In the genomic region with DNA sequence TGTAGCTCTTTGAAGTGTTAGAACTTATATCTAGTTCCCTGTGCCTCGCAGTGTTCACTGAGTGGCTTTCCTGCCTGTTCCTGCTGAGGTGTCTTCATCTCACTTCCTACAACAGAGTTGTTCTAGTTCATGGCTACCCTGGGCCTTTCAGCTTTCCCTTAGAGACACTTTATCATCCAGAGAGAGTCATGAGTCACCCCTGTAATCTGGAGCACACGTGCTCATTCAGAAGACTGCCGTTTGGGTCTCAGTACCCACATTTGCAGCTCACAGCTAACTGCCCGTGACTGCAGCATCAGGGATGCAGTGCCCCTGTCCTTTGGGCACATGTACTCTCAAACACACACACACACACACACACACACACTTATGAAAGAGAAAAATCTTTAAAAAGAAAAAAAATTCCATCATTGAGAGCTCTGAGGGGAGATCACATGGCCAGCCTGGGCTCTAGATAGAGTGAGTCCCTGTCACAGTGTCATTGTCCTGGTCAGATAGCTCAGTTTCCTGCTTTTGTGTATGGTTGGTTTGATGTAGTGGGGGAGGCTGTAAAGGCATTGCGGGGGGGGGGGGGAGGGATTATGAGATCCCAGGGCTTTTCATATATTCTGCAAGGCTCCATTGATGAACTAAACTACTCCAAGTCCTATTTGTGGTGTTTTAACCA, we compare ENCODE assay signal across 14 mouse cellular contexts. TPM values are rescaled to one million over a fixed set of nuclear protein-coding genes. Genes with fewer than 3 reads are reported as not detected.
DNase-seq lines count a peak whose midpoint lies in the region; ATAC-seq and TF ChIP-seq lines count a peak whose summit lies in the region.
"Had no signal": no experiment of that assay in that cellular context is flagged by ENCODE, and none has a peak within 500 bp of the region (broad histone marks: within the 10 kb centered on the region; RNA-seq: fewer than 3 reads in every experiment).

No protein-coding gene starts in this region.

- 37% methylated on average over 5 of the region's 5 CpGs for whole genome bisulfite sequencing in heart, embryonic 15.5 days
- WGBS in liver, embryonic 12.5 days (ENCODE audit: insufficient replicate concordance) = 23% methylated on average over 5 of the region's 5 CpGs

- H3K9me3 ChIP-seq in heart, embryonic 15.5 days (replicated peaks) = no peaks in the 10 kb centered on the region
- H3K9me3 ChIP-seq in MEL (replicated peaks; ENCODE audit: insufficient read depth, low read length) = no peaks in the 10 kb centered on the region
- no peaks in the 10 kb centered on the region for H3K9me3 ChIP-seq in liver, embryonic 12.5 days (replicated peaks)
- H3K9me3 ChIP-seq: embryonic facial prominence, embryonic 12.5 days; hindbrain, embryonic 12.5 days; midbrain, embryonic 12.5 days had no signal

- H3K27me3 ChIP-seq in heart, embryonic 15.5 days = no peaks in the 10 kb centered on the region
- no peaks in the 10 kb centered on the region for H3K27me3 ChIP-seq in MEL (ENCODE audit: control insufficient read depth in 1 of 2, insufficient read depth in 2 of 2, low read length in 2 of 2)
- no peaks in the 10 kb centered on the region for H3K27me3 ChIP-seq in liver, embryonic 12.5 days (replicated peaks)
- H3K27me3 ChIP-seq: embryonic facial prominence, embryonic 12.5 days; hindbrain, embryonic 12.5 days; midbrain, embryonic 12.5 days had no signal

- peaks cover 10% of the 10 kb centered on the region; the same call in 1 of the 2 replicates for H3K36me3 ChIP-seq in heart, embryonic 15.5 days
- peaks cover 16 to 48% of the 10 kb centered on the region in 2 experiments for H3K36me3 ChIP-seq in MEL (ENCODE audit: control insufficient read depth in 1 of 2, insufficient read depth in 2 of 2, low read length in 2 of 2)
- peaks cover 48% of the 10 kb centered on the region for H3K36me3 ChIP-seq in liver, embryonic 12.5 days
- H3K36me3 ChIP-seq: hindbrain, embryonic 12.5 days; midbrain, embryonic 12.5 days had no signal

- H3K4me2 ChIP-seq in heart, embryonic 15.5 days = no peak overlapping the region
- H3K4me2 ChIP-seq in liver, embryonic 12.5 days = peak overlapping the region; percentile 33
- H3K4me2 ChIP-seq: embryonic facial prominence, embryonic 12.5 days; hindbrain, embryonic 12.5 days; midbrain, embryonic 12.5 days had no signal

- TF ChIP-seq CTCF in MEL (IDR thresholded peaks at IDR 0.05 in 2 of 3, conservative IDR thresholded peaks at IDR 0.05 in 1 of 3; ENCODE audit: control insufficient read depth in 1 of 3, insufficient read depth in 1 of 3, low read depth in 2 of 3, low read length in 3 of 3, poor library complexity in 1 of 3, severe bottlenecking in 1 of 3) = no peak

- no peak overlapping the region for H3K4me3 ChIP-seq in heart, embryonic 15.5 days
- no peak overlapping the region for H3K4me3 ChIP-seq in MEL (ENCODE audit: control insufficient read depth in 1 of 2, insufficient read depth in 1 of 2, low read depth in 2 of 2, low read length in 2 of 2)
- H3K4me3 ChIP-seq in liver, embryonic 12.5 days = no peak overlapping the region
- H3K4me3 ChIP-seq: embryonic facial prominence, embryonic 12.5 days; hindbrain, embryonic 12.5 days; midbrain, embryonic 12.5 days had no signal

- peaks cover 28% of the 10 kb centered on the region for H3K79me2 ChIP-seq in MEL (ENCODE audit: control insufficient read depth, insufficient read depth, low read length, poor library complexity)

- peaks cover 18% of the 10 kb centered on the region for H3K4me1 ChIP-seq in heart, embryonic 15.5 days (replicated peaks)
- peaks cover 14 to 26% of the 10 kb centered on the region in 2 experiments for H3K4me1 ChIP-seq in MEL (ENCODE audit: control insufficient read depth in 1 of 2, insufficient read depth in 2 of 2, low read length in 2 of 2)
- peaks cover 94% of the 10 kb centered on the region for H3K4me1 ChIP-seq in liver, embryonic 12.5 days
- H3K4me1 ChIP-seq: hindbrain, embryonic 12.5 days had no signal

- TF ChIP-seq RAD21 in MEL (IDR thresholded peaks at IDR 0.05; ENCODE audit: low read depth, low read length) = no peak

- peak; percentile 67 for ATAC-seq in heart, embryonic 15.5 days (replicated peaks; ENCODE audit: insufficient number of reproducible peaks, insufficient read depth, low FRiP score, low read depth)
- ATAC-seq in liver, embryonic 12.5 days = peak; percentile 75
- ATAC-seq: forebrain, postnatal 0 days had no signal

- peak; percentile 66 to 71 for TF ChIP-seq EP300 in MEL (IDR thresholded peaks at IDR 0.05; ENCODE audit: low read depth in 1 of 2, low read length in 2 of 2)

- no peak for DNase-seq in heart, adult 11 months
- DNase-seq in 3T3-L1 (ENCODE audit: low read depth, low spot score) (peak; percentile 69), MEL (ENCODE audit: low read depth, low spot score) (peak; percentile 88)
- no peak for DNase-seq in layer of hippocampus, adult 9-10 months (ENCODE audit: low spot score)
- no peak for DNase-seq in kidney, postnatal 25 days
- DNase-seq: adrenal gland, postnatal 36 days; cerebellum, adult 8-10 months; forebrain, postnatal 0 days; kidney, postnatal 4 days had no signal

- no peak overlapping the region for H3K9ac ChIP-seq in heart, embryonic 15.5 days
- peak overlapping the region; percentile 23; the same call in 1 of the 2 replicates for H3K9ac ChIP-seq in MEL (ENCODE audit: control insufficient read depth, low read depth, low read length, poor library complexity, severe bottlenecking)
- peak overlapping the region; percentile 33 for H3K9ac ChIP-seq in liver, embryonic 12.5 days
- H3K9ac ChIP-seq: embryonic facial prominence, embryonic 12.5 days; forebrain, postnatal 0 days; hindbrain, embryonic 12.5 days; midbrain, embryonic 12.5 days had no signal

- H3K27ac ChIP-seq in heart, embryonic 15.5 days = peak overlapping the region; percentile 45
- H3K27ac ChIP-seq in MEL (ENCODE audit: control insufficient read depth, low read depth, low read length) = peak overlapping the region; percentile 87
- peak overlapping the region; percentile 83 for H3K27ac ChIP-seq in liver, embryonic 12.5 days
- H3K27ac ChIP-seq: embryonic facial prominence, embryonic 12.5 days; hindbrain, embryonic 12.5 days; midbrain, embryonic 12.5 days had no signal

- peak in 1 of 2 experiments; percentile 39; a peak in 1 of 4 replicates for TF ChIP-seq POLR2A in MEL (IDR thresholded peaks at IDR 0.05; ENCODE audit: control insufficient read depth in 1 of 2, insufficient read depth in 1 of 2, low read depth in 1 of 2, low read length in 2 of 2, poor library complexity in 1 of 2)

TF ChIP-seq in MEL, 35 proteins besides CTCF, POLR2A, EP300 and RAD21 (continues in another document):
- TF ChIP-seq MXI1 (IDR thresholded peaks at IDR 0.05; ENCODE audit: low read depth, low read length) (peak; percentile 96), CHD2 (IDR thresholded peaks at IDR 0.05; ENCODE audit: low read length) (no peak), CHD1 (IDR thresholded peaks at IDR 0.05; ENCODE audit: low read depth, low read length) (no peak), E2F4 (IDR thresholded peaks at IDR 0.05; ENCODE audit: borderline replicate concordance, low read depth, low read length) (no peak), POLR2AphosphoS5 (IDR thresholded peaks at IDR 0.05; ENCODE audit: borderline replicate concordance, low read depth, low read length) (no peak), ELF1 (IDR thresholded peaks at IDR 0.05; ENCODE audit: low read depth, low read length) (no peak), JUND (IDR thresholded peaks at IDR 0.05; ENCODE audit: low read depth, low read length) (0 out of 2 replicates have a peak, but pooled peaks have one; percentile 57), MAZ (IDR thresholded peaks at IDR 0.05; ENCODE audit: low read depth, low read length) (no peak), ETS1 (IDR thresholded peaks at IDR 0.05; ENCODE audit: low read depth, low read length) (peak; percentile 75), USF2 (IDR thresholded peaks at IDR 0.05; ENCODE audit: borderline replicate concordance in 1 of 2, insufficient read depth in 1 of 2, low read depth in 1 of 2, low read length in 2 of 2) (no peak), ZMIZ1 (IDR thresholded peaks at IDR 0.05; ENCODE audit: low read depth, low read length) (no peak), NELFE (IDR thresholded peaks at IDR 0.05; ENCODE audit: low read depth, low read length) (no peak), ZNF384 (IDR thresholded peaks at IDR 0.05; ENCODE audit: low read depth, low read length) (0 out of 2 replicates have a peak, but pooled peaks have one; percentile 23), GATA1 (IDR thresholded peaks at IDR 0.05; ENCODE audit: low read depth, low read length) (peak; percentile 65), HCFC1 (IDR thresholded peaks at IDR 0.05; ENCODE audit: low read depth, low read length) (no peak), POLR2AphosphoS2 (IDR thresholded peaks at IDR 0.05; ENCODE audit: low read length) (no peak), ZKSCAN1 (IDR thresholded peaks at IDR 0.05; ENCODE audit: low read depth, low read length) (no peak), KAT2A (conservative IDR thresholded peaks at IDR 0.05; ENCODE audit: low read depth, low read length) (no peak), MYC (IDR thresholded peaks at IDR 0.05; ENCODE audit: low read depth, low read length) (peak; percentile 97), MAFK (IDR thresholded peaks at IDR 0.05; ENCODE audit: borderline replicate concordance, low read depth, low read length) (no peak), RCOR1 (IDR thresholded peaks at IDR 0.05; ENCODE audit: low read depth, low read length) (peak; percentile 68), BHLHE40 (IDR thresholded peaks at IDR 0.05; ENCODE audit: borderline replicate concordance, low read depth, low read length) (peak; percentile 97), GABPA (IDR thresholded peaks at IDR 0.05; ENCODE audit: low read depth, low read length) (no peak), ZC3H11A (IDR thresholded peaks at IDR 0.05; ENCODE audit: low read depth, low read length) (no peak), MYB (IDR thresholded peaks at IDR 0.05; ENCODE audit: low read depth, low read length) (no peak), SMC3 (IDR thresholded peaks at IDR 0.05; ENCODE audit: low read depth, low read length) (no peak)

RNA-seq across cellular contexts. Expression of gene Snx3, which starts 19.6 kb away (rescaled TPM):
- polyA plus RNA-seq in heart, embryonic 15.5 days (2015; fragmentation: Nextera tagmentation; extraction: Ambion mirVana) = 340 and 352 TPM in 2 replicates
- 107 TPM in 2 replicates for total RNA-seq in MEL (2012; rRNA removed)
- polyA plus RNA-seq in MEL (2012; ENCODE audit: insufficient read depth in 1 of 2, insufficient read length in 2 of 2, low read depth in 1 of 2, low replicate concordance in 2 of 2, missing spikeins in 1 of 2) = 100 to 1,000 TPM in 1 of 2 experiments, not detected in 1; 320 TPM
- 291 and 307 TPM in 2 replicates for polyA plus RNA-seq in liver, embryonic 12.5 days (2016; fragmentation: Nextera tagmentation; extraction: Ambion mirVana)

RNA-seq across cellular contexts. Expression of gene Afg1l, which starts 43.1 kb away (rescaled TPM):
- 16.5 and 17.2 TPM in 2 replicates for polyA plus RNA-seq in heart, embryonic 15.5 days (2015; fragmentation: Nextera tagmentation; extraction: Ambion mirVana)
- 2.8 and 3.4 TPM in 2 replicates for total RNA-seq in MEL (2012; rRNA removed)
- 1 to 10 TPM in 1 of 2 experiments, not detected in 1; 3.7 TPM for polyA plus RNA-seq in MEL (2012; ENCODE audit: insufficient read depth in 1 of 2, insufficient read length in 2 of 2, low read depth in 1 of 2, low replicate concordance in 2 of 2, missing spikeins in 1 of 2)
- polyA plus RNA-seq in liver, embryonic 12.5 days (2016; fragmentation: Nextera tagmentation; extraction: Ambion mirVana) = 3.2 and 3.3 TPM in 2 replicates

Comparison
In these comparisons a context has a peak if more than half of its experiments do, and no peak if none do; other contexts are left out.
1. DNase-seq: peak in 3T3-L1 (single experiment) and MEL (single experiment); none in heart, adult 11 months (single experiment), layer of hippocampus, adult 9-10 months (single experiment) and kidney, postnatal 25 days (0 of 2).
2. Peak in every context shown above with its lines, with median percentiles within 50 percentile points of each other: H3K27ac ChIP-seq.